Mouse (Mus musculus): ENCODE results near the gene Utp6.

- no peak for TF ChIP-seq CTCF (IDR thresholded peaks at IDR 0.05; ENCODE audit: control insufficient read depth, insufficient read depth, low read length)
- no peak for TF ChIP-seq POLR2A (IDR thresholded peaks at IDR 0.05; ENCODE audit: borderline replicate concordance, control insufficient read depth, low read depth, low read length)
Observed at GRCm38 (mm10) chr11:79976222-79976621, 14.0 kb upstream of the Utp6 start.

Measured in bone marrow, adult 2 months (tissue).